Mouse (Mus musculus) leukemia stem cell, adult 10-12 weeks (primary cell): ENCODE measurements around the gene Dmrta1. TPM values are rescaled to one million over a fixed set of nuclear protein-coding genes. Genes with fewer than 3 reads are reported as not detected.

ENCODE experiments used
- polyA plus RNA-seq: library from polyadenylated mRNA; stranded (reverse); fragments of >175 nt; gene quantifications from 2 replicates; pipeline ENCODE4 v1.2.3, GENCODE M21; 2012; ENCODE audit warnings: low replicate concordance

Dmrta1 gene
- polyA plus RNA-seq = not detected in 2 replicates

GRCm38 (mm10) chr4:89679195-89679594 lies at the start of gene Dmrta1:
Gene Dmrta1 (plus strand): TSS chr4:89679436.

